Mouse (Mus musculus): Measurements from ENCODE around the gene Ppm1b. TPM values are rescaled to one million over a fixed set of nuclear protein-coding genes. Genes with fewer than 3 reads are reported as not detected.

The Ppm1b gene
- polyA plus RNA-seq, 1 experiment from 2014 or later = 36.9 TPM

- Histone ChIP-seq H3K27me3 (ENCODE audit: control insufficient read depth, insufficient read depth, low read length) (no peaks in the 10 kb centered on the region), H3K27ac (replicated peaks) (no peak overlapping the region), H3K9ac (ENCODE audit: low read length) (no peak overlapping the region), H3K36me3 (ENCODE audit: control insufficient read depth, insufficient read depth, low read length) (no peaks in the 10 kb centered on the region), H3K4me3 (ENCODE audit: low read depth, low read length) (no peak overlapping the region), H3K4me2 (replicated peaks; ENCODE audit: low read depth) (no peak overlapping the region), H3K4me1 (replicated peaks; ENCODE audit: control insufficient read depth, insufficient read depth) (no peaks in the 10 kb centered on the region), H3K9me3 (ENCODE audit: control insufficient read depth, low read length) (no peaks in the 10 kb centered on the region)
- ATAC-seq (ENCODE audit: low FRiP score, low TSS enrichment) (no peak), DNase-seq (ENCODE audit: low spot score) (no peak)
- TF ChIP-seq CTCF (IDR thresholded peaks at IDR 0.05; ENCODE audit: low read depth) (no peak), EP300 (optimal IDR thresholded peaks at IDR 0.05) (no peak)
- 85% methylated on average over 6 of the region's 6 CpGs for WGBS
Measured at GRCm38 (mm10) chr17:85026436-85026835, 69.9 kb downstream of the Ppm1b start.

GRCm38 (mm10) chr17:85027247-85027646, 70.7 kb downstream of the Ppm1b start:
- DNase-seq (ENCODE audit: low spot score) (no peak), ATAC-seq (ENCODE audit: low FRiP score, low TSS enrichment) (peak; percentile 58; the same call in 1 of the 2 replicates)
- H3K4me3 ChIP-seq (ENCODE audit: low read depth, low read length) = no peak overlapping the region
- 59% methylated on average over 3 of the region's 3 CpGs for WGBS
- H3K4me1 ChIP-seq (replicated peaks; ENCODE audit: control insufficient read depth, insufficient read depth) = no peaks in the 10 kb centered on the region
- TF ChIP-seq CTCF (IDR thresholded peaks at IDR 0.05; ENCODE audit: low read depth) (no peak), EP300 (optimal IDR thresholded peaks at IDR 0.05) (no peak)
- H3K9ac ChIP-seq (ENCODE audit: low read length) = no peak overlapping the region
- H3K27me3 ChIP-seq (ENCODE audit: control insufficient read depth, insufficient read depth, low read length) = no peaks in the 10 kb centered on the region
- no peaks in the 10 kb centered on the region for H3K36me3 ChIP-seq (ENCODE audit: control insufficient read depth, insufficient read depth, low read length)
- no peak overlapping the region for H3K4me2 ChIP-seq (replicated peaks; ENCODE audit: low read depth)
- no peak overlapping the region for H3K27ac ChIP-seq (replicated peaks)
- H3K9me3 ChIP-seq (ENCODE audit: control insufficient read depth, low read length) = no peaks in the 10 kb centered on the region

DNA sequence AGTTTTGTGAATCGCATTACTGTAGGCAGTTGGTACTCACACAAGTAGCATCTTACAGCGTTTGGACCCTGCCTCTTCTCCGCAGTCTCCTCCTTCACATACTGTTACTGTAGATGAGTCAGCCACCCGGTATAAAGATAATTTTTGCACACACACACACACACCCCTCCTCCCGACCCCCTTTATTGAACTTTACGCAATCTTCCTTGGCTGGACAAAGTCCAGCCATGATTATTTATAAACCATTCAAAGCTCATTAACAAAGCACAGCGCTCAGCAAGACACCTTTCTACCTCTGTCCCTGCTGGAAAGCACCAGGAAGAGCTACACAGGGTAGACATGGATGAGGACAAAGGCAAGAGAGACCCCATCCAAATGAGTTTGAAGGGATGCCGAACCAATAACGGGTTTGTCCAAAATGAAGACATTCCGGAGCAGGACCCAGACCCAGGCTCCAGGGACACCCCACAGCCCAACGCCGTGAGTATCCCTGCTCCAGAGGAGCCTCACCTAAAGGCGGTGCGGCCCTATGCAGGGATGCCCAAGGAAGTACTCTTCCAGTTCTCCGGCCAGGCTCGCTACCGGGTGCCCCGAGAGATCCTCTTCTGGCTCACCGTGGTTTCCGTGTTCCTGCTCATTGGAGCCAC, 71.7 kb downstream of the Ppm1b start, which contains the start of gene Slc3a1:
TSS of gene Slc3a1 (plus strand) at position 284 of the 647 bp plus-strand sequence.
- Histone ChIP-seq H3K9me3 (ENCODE audit: control insufficient read depth, low read length) (no peaks in the 10 kb centered on the region), H3K4me2 (replicated peaks; ENCODE audit: low read depth) (no peak within 1 kb of the TSS), H3K27me3 (ENCODE audit: control insufficient read depth, insufficient read depth, low read length) (no peaks in the 10 kb centered on the region), H3K4me3 (ENCODE audit: low read depth, low read length) (no peak within 1 kb of the TSS), H3K27ac (replicated peaks) (no peak within 1 kb of the TSS), H3K36me3 (ENCODE audit: control insufficient read depth, insufficient read depth, low read length) (no peaks in the 10 kb centered on the region), H3K9ac (ENCODE audit: low read length) (no peak within 1 kb of the TSS), H3K4me1 (replicated peaks; ENCODE audit: control insufficient read depth, insufficient read depth) (no peaks in the 10 kb centered on the region)
- no peak for DNase-seq (ENCODE audit: low spot score)
- peak; percentile 30; the same call in 1 of the 2 replicates for ATAC-seq (ENCODE audit: low FRiP score, low TSS enrichment)
- TF ChIP-seq CTCF (IDR thresholded peaks at IDR 0.05; ENCODE audit: low read depth) = no peak
- TF ChIP-seq EP300 (optimal IDR thresholded peaks at IDR 0.05) = no peak
- 84% methylated on average over 20 of the region's 20 CpGs for WGBS

- TF ChIP-seq EP300 (optimal IDR thresholded peaks at IDR 0.05) (no peak), CTCF (IDR thresholded peaks at IDR 0.05; ENCODE audit: low read depth) (no peak)
- no peak for ATAC-seq (ENCODE audit: low FRiP score, low TSS enrichment)
- Histone ChIP-seq H3K27me3 (ENCODE audit: control insufficient read depth, insufficient read depth, low read length) (no peaks in the 10 kb centered on the region), H3K9me3 (ENCODE audit: control insufficient read depth, low read length) (no peaks in the 10 kb centered on the region), H3K4me3 (ENCODE audit: low read depth, low read length) (no peak overlapping the region), H3K27ac (replicated peaks) (no peak overlapping the region), H3K4me2 (replicated peaks; ENCODE audit: low read depth) (no peak overlapping the region), H3K9ac (ENCODE audit: low read length) (no peak overlapping the region), H3K4me1 (replicated peaks; ENCODE audit: control insufficient read depth, insufficient read depth) (no peaks in the 10 kb centered on the region), H3K36me3 (ENCODE audit: control insufficient read depth, insufficient read depth, low read length) (no peaks in the 10 kb centered on the region)
- DNase-seq (ENCODE audit: low spot score) = no peak
- WGBS = 86% methylated on average over 10 of the region's 10 CpGs
Measured at GRCm38 (mm10) chr17:85028797-85029196, 72.3 kb downstream of the Ppm1b start.

GRCm38 (mm10) chr17:85030651-85031050, 74.1 kb downstream of the Ppm1b start:
- Histone ChIP-seq H3K36me3 (ENCODE audit: control insufficient read depth, insufficient read depth, low read length) (no peaks in the 10 kb centered on the region), H3K4me1 (replicated peaks; ENCODE audit: control insufficient read depth, insufficient read depth) (no peaks in the 10 kb centered on the region), H3K9me3 (ENCODE audit: control insufficient read depth, low read length) (no peaks in the 10 kb centered on the region), H3K9ac (ENCODE audit: low read length) (no peak overlapping the region), H3K4me2 (replicated peaks; ENCODE audit: low read depth) (no peak overlapping the region), H3K27ac (replicated peaks) (no peak overlapping the region), H3K27me3 (ENCODE audit: control insufficient read depth, insufficient read depth, low read length) (no peaks in the 10 kb centered on the region), H3K4me3 (ENCODE audit: low read depth, low read length) (no peak overlapping the region)
- no peak for ATAC-seq (ENCODE audit: low FRiP score, low TSS enrichment)
- WGBS = 64% methylated on average over 5 of the region's 5 CpGs
- DNase-seq (ENCODE audit: low spot score) = no peak
- TF ChIP-seq EP300 (optimal IDR thresholded peaks at IDR 0.05) (no peak), CTCF (IDR thresholded peaks at IDR 0.05; ENCODE audit: low read depth) (no peak)

DNA sequence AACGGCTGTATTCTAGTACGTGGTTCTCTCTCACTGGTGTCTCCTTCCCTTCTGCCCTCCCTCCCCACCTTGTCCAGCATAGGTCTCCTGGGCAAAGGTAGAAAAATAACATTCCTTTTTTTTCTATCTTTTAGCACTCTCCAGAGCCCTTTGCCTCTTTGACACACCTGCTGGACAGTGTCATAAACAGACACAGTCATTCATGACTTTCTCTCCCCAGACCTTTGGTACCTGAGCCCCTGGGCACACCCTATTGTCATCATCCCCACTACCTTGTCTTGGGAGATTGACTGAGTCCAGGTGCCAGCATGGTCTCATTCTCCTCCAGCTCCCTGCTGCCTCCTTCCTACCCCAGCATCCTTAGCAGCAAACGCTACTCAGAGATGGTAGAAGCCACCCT, 76.5 kb downstream of the Ppm1b start:
- H3K27ac ChIP-seq (replicated peaks) = no peak overlapping the region
- H3K9ac ChIP-seq (ENCODE audit: low read length) = no peak overlapping the region
- WGBS = 71% methylated on average over 3 of the region's 3 CpGs
- H3K36me3 ChIP-seq (ENCODE audit: control insufficient read depth, insufficient read depth, low read length) = no peaks in the 10 kb centered on the region
- no peak overlapping the region for H3K4me3 ChIP-seq (ENCODE audit: low read depth, low read length)
- TF ChIP-seq EP300 (optimal IDR thresholded peaks at IDR 0.05) = no peak
- no peak for TF ChIP-seq CTCF (IDR thresholded peaks at IDR 0.05; ENCODE audit: low read depth)
- ATAC-seq (ENCODE audit: low FRiP score, low TSS enrichment) = no peak
- H3K4me2 ChIP-seq (replicated peaks; ENCODE audit: low read depth) = no peak overlapping the region
- H3K27me3 ChIP-seq (ENCODE audit: control insufficient read depth, insufficient read depth, low read length) = no peaks in the 10 kb centered on the region
- DNase-seq (ENCODE audit: low spot score) = no peak
- H3K9me3 ChIP-seq (ENCODE audit: control insufficient read depth, low read length) = no peaks in the 10 kb centered on the region
- H3K4me1 ChIP-seq (replicated peaks; ENCODE audit: control insufficient read depth, insufficient read depth) = no peaks in the 10 kb centered on the region
